Mouse (Mus musculus) thymus, adult 2 months (tissue): ENCODE measurements around the gene Inpp5k.

Experiments
- CTCF ChIP-seq: fragments of 200-500 bp; IDR thresholded peaks from 2 replicates; pipeline ENCODE4 v1.5.1; 2012; ENCODE audit warnings: mild to moderate bottlenecking, control low read depth, low read length, moderate library complexity, borderline replicate concordance; ENCODE audit not compliant: control insufficient read depth, poor library complexity, insufficient read depth; ENCODE audit errors: extremely low read depth
- POLR2A ChIP-seq: fragments of 200-500 bp; IDR thresholded peaks from 2 replicates; pipeline ENCODE4 v1.6.1; 2012; ENCODE audit warnings: mild to moderate bottlenecking, low read length, control low read depth, moderate library complexity; ENCODE audit not compliant: control insufficient read depth, poor library complexity, insufficient read depth; ENCODE audit errors: extremely low read depth

- no peak for TF ChIP-seq CTCF
- TF ChIP-seq POLR2A = no peak
Measured at GRCm38 (mm10) chr11:75660941-75661800, 30.4 kb downstream of the Inpp5k start.
